Mouse (Mus musculus) heart, postnatal 0 days (tissue): ENCODE measurements around the gene Ptpn13.

Experiments
- CTCF ChIP-seq: IDR thresholded peaks from 2 replicates; pipeline ENCODE4 v1.5.1; 2016; ENCODE audit warnings: antibody characterized with exemption, control low read depth, low read depth
- EP300 ChIP-seq: IDR thresholded peaks from 2 replicates; pipeline ENCODE4 v1.6.1; 2016; ENCODE audit warnings: antibody characterized with exemption, low read depth

DNA sequence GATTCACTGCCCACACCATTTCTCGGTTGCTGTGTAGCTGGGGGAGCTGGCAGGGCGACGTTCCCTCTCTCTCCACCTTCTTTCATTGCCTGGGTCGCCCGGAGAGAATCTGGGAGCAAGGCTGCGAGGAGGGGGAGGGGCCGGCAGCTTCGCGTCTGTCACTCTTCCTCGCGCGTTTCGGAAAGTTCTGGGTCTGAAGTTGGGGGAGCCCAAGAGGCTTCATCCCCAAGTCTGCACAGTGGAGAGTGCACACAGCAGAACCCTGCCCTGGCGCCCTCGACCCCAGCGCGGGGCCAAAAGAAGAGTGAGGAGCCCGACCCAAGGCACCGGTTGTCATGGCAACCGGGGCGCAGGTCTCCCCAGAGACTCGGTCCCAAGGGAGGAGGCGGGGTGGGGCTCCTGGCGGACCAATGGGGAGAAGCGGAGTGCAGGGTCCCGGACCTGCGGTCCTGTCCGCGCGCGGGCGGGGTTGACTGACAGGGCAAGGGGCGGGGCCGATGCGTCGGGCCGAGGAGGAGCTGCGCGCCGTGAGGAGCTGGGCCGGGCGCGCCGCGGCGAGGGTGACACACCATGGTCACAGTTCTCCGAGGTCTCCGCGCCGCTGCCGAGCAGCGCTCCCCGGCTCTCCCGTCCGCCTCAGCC lies at the start of gene Ptpn13:
- no peak for TF ChIP-seq CTCF
- TF ChIP-seq EP300 = no peak
